Mouse (Mus musculus) midbrain, embryonic 11.5 days (tissue): ENCODE measurements at regions not wholly inside any gene's neighbourhood (a gene's known extent, or its start where the extent isn't known, plus 50 kb on each side); places are given as distances from the start of the nearest gene placed in this dataset.

Experiments used
- ATAC-seq: fragments of 200-750 bp; cut with Nextera tagmentation; 2 replicates; pipeline ENCODE4 v1.8.0; 2017; ENCODE audit warnings: moderate TSS enrichment, moderate library complexity; ENCODE audit not compliant: low FRiP score
- DNase-seq: peaks from one replicate; pipeline ENCODE4 v3.0.0; 2015; ENCODE audit warnings: low spot score; ENCODE audit errors: missing footprints
- H3K27ac ChIP-seq: fragments of 300-500 bp; sonication (generic); 2 replicates; pipeline ENCODE4 v1.5.1; 2014; ENCODE audit warnings: low read depth, low read length
- H3K27me3 ChIP-seq: fragments of 300-500 bp; sonication (generic); 2 replicates; pipeline ENCODE4 v1.6.1; 2014; ENCODE audit warnings: mild to moderate bottlenecking, low read length, moderate library complexity, mixed read lengths; ENCODE audit not compliant: control insufficient read depth, insufficient read depth
- H3K36me3 ChIP-seq: fragments of 300-500 bp; sonication (generic); 2 replicates; pipeline ENCODE4 v1.6.1; 2014; ENCODE audit warnings: mild to moderate bottlenecking, low read length, moderate library complexity, mixed read lengths; ENCODE audit not compliant: control insufficient read depth, insufficient read depth
- H3K4me1 ChIP-seq: fragments of 300-500 bp; sonication (generic); 2 replicates; pipeline ENCODE4 v1.6.1; 2014; ENCODE audit warnings: low read length; ENCODE audit not compliant: control insufficient read depth, insufficient read depth
- H3K4me2 ChIP-seq: fragments of 300-500 bp; sonication (generic); 2 replicates; pipeline ENCODE4 v1.6.1; 2014; ENCODE audit warnings: mild to moderate bottlenecking, moderate library complexity
- H3K4me3 ChIP-seq: fragments of 300-500 bp; sonication (generic); 2 replicates; pipeline ENCODE4 v1.5.1; 2014; ENCODE audit warnings: low read depth, low read length
- H3K9ac ChIP-seq: fragments of 300-500 bp; sonication (generic); 2 replicates; pipeline ENCODE4 v1.6.1; 2014; ENCODE audit warnings: low read length
- H3K9me3 ChIP-seq: fragments of 300-500 bp; sonication (generic); 2 replicates; pipeline ENCODE4 v1.6.1; 2016; ENCODE audit warnings: low read length; ENCODE audit not compliant: control insufficient read depth
- WGBS: fragments of 180-500 bp; shearing (Covaris S2); extraction: QIAGEN DNeasy Blood & Tissue Kit; methylation state at CpG from one replicate; pipeline ENCODE4 v1.1.7; 2014; 5-methylcytosine and 5-hydroxymethylcytosine counted together

GRCm38 (mm10) chr16:73105496-73105895 is 797.4 kb downstream of the Robo1 start:
- Histone ChIP-seq H3K4me3 (no peak overlapping the region), H3K27me3 (no peaks in the 10 kb centered on the region), H3K27ac (no peak overlapping the region), H3K9ac (no peak overlapping the region), H3K4me1 (no peaks in the 10 kb centered on the region), H3K36me3 (no peaks in the 10 kb centered on the region), H3K9me3 (no peaks in the 10 kb centered on the region), H3K4me2 (no peak overlapping the region)
- ATAC-seq (no peak), DNase-seq (no peak)
- 70% methylated on average over 10 of the region's 10 CpGs for WGBS

- Histone ChIP-seq H3K4me1 (peaks cover 7% of the 10 kb centered on the region), H3K9me3 (no peaks in the 10 kb centered on the region), H3K9ac (no peak overlapping the region), H3K4me3 (no peak overlapping the region), H3K4me2 (no peak overlapping the region), H3K27me3 (no peaks in the 10 kb centered on the region), H3K36me3 (no peaks in the 10 kb centered on the region), H3K27ac (no peak overlapping the region)
- WGBS: 81% methylated on average over 8 of the region's 8 CpGs
- DNase-seq (no peak), ATAC-seq (no peak)
These were observed 792.2 kb downstream of the Robo1 start for GRCm38 (mm10) chr16:73100273-73100672.

- Histone ChIP-seq H3K4me1 (peaks cover 7% of the 10 kb centered on the region), H3K9ac (no peak overlapping the region), H3K27me3 (no peaks in the 10 kb centered on the region), H3K27ac (no peak overlapping the region), H3K36me3 (no peaks in the 10 kb centered on the region), H3K9me3 (no peaks in the 10 kb centered on the region), H3K4me3 (no peak overlapping the region), H3K4me2 (no peak overlapping the region)
- 22% methylated on average over 4 of the region's 4 CpGs for WGBS
- DNase-seq: no peak
- ATAC-seq: peak; percentile 65; the same call in 1 of the 2 replicates
These were observed 790.7 kb downstream of the Robo1 start for GRCm38 (mm10) chr16:73098760-73099159.

GRCm38 (mm10) chr16:73097176-73097575 is 789.1 kb downstream of the Robo1 start:
- WGBS: 28% methylated on average over 14 of the region's 14 CpGs
- Histone ChIP-seq H3K9ac (no peak overlapping the region), H3K27ac (no peak overlapping the region), H3K4me1 (peaks cover 7% of the 10 kb centered on the region), H3K4me2 (peak overlapping the region; percentile 14; the same call in 1 of the 2 replicates), H3K36me3 (no peaks in the 10 kb centered on the region), H3K27me3 (no peaks in the 10 kb centered on the region), H3K9me3 (no peaks in the 10 kb centered on the region), H3K4me3 (no peak overlapping the region)
- ATAC-seq (no peak), DNase-seq (no peak)

- Histone ChIP-seq H3K27ac (no peak overlapping the region), H3K4me3 (no peak overlapping the region), H3K4me2 (peak overlapping the region; percentile 14; the same call in 1 of the 2 replicates), H3K4me1 (peaks cover 7% of the 10 kb centered on the region), H3K36me3 (no peaks in the 10 kb centered on the region), H3K9ac (no peak overlapping the region), H3K9me3 (no peaks in the 10 kb centered on the region), H3K27me3 (no peaks in the 10 kb centered on the region)
- WGBS: 6% methylated on average over 8 of the region's 8 CpGs
- ATAC-seq (peak; percentile 67), DNase-seq (no peak)
These were observed 788.3 kb downstream of the Robo1 start for GRCm38 (mm10) chr16:73096091-73097083.
